Mouse (Mus musculus): ENCODE results near the gene Ndufa11. TPM values are rescaled to one million over a fixed set of nuclear protein-coding genes. Genes with fewer than 3 reads are reported as not detected.

Ndufa11 gene
- polyA plus RNA-seq (2012; rRNA removed): 181 and 252 TPM in 2 replicates

GRCm38 (mm10) chr17:56717363-56718058 lies at the start of gene Ndufa11, which contains the start of gene Vmac:
Gene Ndufa11, plus strand, starts transcription at chr17:56717767.
Gene Vmac, minus strand, starts transcription at chr17:56718022.
- DNase-seq (ENCODE audit: low read depth in 1 of 2, low spot score in 2 of 2): peak; percentile 91 to 95
- Histone ChIP-seq H3K27ac (ENCODE audit: insufficient read depth, low read length) (peak within 1 kb of the TSS; percentile 94), H3K36me3 (ENCODE audit: control insufficient read depth, insufficient read depth, low read length) (peaks cover 5% of the 10 kb centered on the region), H3K4me1 (ENCODE audit: control insufficient read depth, insufficient read depth, insufficient read length) (peaks cover 10% of the 10 kb centered on the region), H3K27me3 (ENCODE audit: control insufficient read depth, insufficient read depth, low read length) (no peaks in the 10 kb centered on the region), H3K4me3 (ENCODE audit: extremely low read depth, insufficient read depth, insufficient read length) (peak within 1 kb of the TSS; percentile 97)
- TF ChIP-seq POLR2A (IDR thresholded peaks at IDR 0.05; ENCODE audit: low read depth, low read length): no peak; the same call in none of the 2 replicates
- TF ChIP-seq CTCF (IDR thresholded peaks at IDR 0.05; ENCODE audit: extremely low read depth, insufficient read depth, insufficient read length, insufficient replicate concordance): no peak
- WGBS: under 1% methylated on average over 59 of the region's 59 CpGs

- Histone ChIP-seq H3K4me3 (ENCODE audit: extremely low read depth, insufficient read depth, insufficient read length) (peak overlapping the region; percentile 53; the same call in 1 of the 2 replicates), H3K27me3 (ENCODE audit: control insufficient read depth, insufficient read depth, low read length) (no peaks in the 10 kb centered on the region), H3K27ac (ENCODE audit: insufficient read depth, low read length) (no peak overlapping the region), H3K4me1 (ENCODE audit: control insufficient read depth, insufficient read depth, insufficient read length) (peaks cover 6% of the 10 kb centered on the region; the same call in 1 of the 2 replicates), H3K36me3 (ENCODE audit: control insufficient read depth, insufficient read depth, low read length) (no peaks in the 10 kb centered on the region)
- DNase-seq (ENCODE audit: low read depth in 1 of 2, low spot score in 2 of 2): peak; percentile 48 to 74
- TF ChIP-seq CTCF (IDR thresholded peaks at IDR 0.05; ENCODE audit: extremely low read depth, insufficient read depth, insufficient read length, insufficient replicate concordance) (peak; percentile 87), POLR2A (IDR thresholded peaks at IDR 0.05; ENCODE audit: low read depth, low read length) (no peak)
- 5% methylated on average over 31 of the region's 31 CpGs for whole genome bisulfite sequencing
These were observed 49.0 kb upstream of the Ndufa11 start for GRCm38 (mm10) chr17:56668384-56669144.

- TF ChIP-seq CTCF (IDR thresholded peaks at IDR 0.05; ENCODE audit: extremely low read depth, insufficient read depth, insufficient read length, insufficient replicate concordance) (no peak), POLR2A (IDR thresholded peaks at IDR 0.05; ENCODE audit: low read depth, low read length) (no peak)
- no peak overlapping the region for H3K27ac ChIP-seq (ENCODE audit: insufficient read depth, low read length)
- 94% methylated on average over 8 of the region's 8 CpGs for WGBS
- H3K36me3 ChIP-seq (ENCODE audit: control insufficient read depth, insufficient read depth, low read length): no peaks in the 10 kb centered on the region
- no peaks in the 10 kb centered on the region for H3K27me3 ChIP-seq (ENCODE audit: control insufficient read depth, insufficient read depth, low read length)
- H3K4me3 ChIP-seq (ENCODE audit: extremely low read depth, insufficient read depth, insufficient read length): no peak overlapping the region
- no peak for DNase-seq (ENCODE audit: low read depth in 1 of 2, low spot score in 2 of 2)
- H3K4me1 ChIP-seq (ENCODE audit: control insufficient read depth, insufficient read depth, insufficient read length): peaks cover 6% of the 10 kb centered on the region
These were observed 47.8 kb upstream of the Ndufa11 start for GRCm38 (mm10) chr17:56669766-56670165.

- peaks cover 6% of the 10 kb centered on the region for H3K4me1 ChIP-seq (ENCODE audit: control insufficient read depth, insufficient read depth, insufficient read length)
- H3K27ac ChIP-seq (ENCODE audit: insufficient read depth, low read length): peak within 1 kb of the TSS; percentile 94
- under 1% methylated on average over 47 of the region's 66 CpGs for WGBS
- peak; percentile 64 for TF ChIP-seq POLR2A (IDR thresholded peaks at IDR 0.05; ENCODE audit: low read depth, low read length)
- no peak for TF ChIP-seq CTCF (IDR thresholded peaks at IDR 0.05; ENCODE audit: extremely low read depth, insufficient read depth, insufficient read length, insufficient replicate concordance)
- no peaks in the 10 kb centered on the region for H3K27me3 ChIP-seq (ENCODE audit: control insufficient read depth, insufficient read depth, low read length)
- H3K4me3 ChIP-seq (ENCODE audit: extremely low read depth, insufficient read depth, insufficient read length): peak within 1 kb of the TSS; percentile 82
- peak; percentile 99 for DNase-seq (ENCODE audit: low read depth in 1 of 2, low spot score in 2 of 2)
- H3K36me3 ChIP-seq (ENCODE audit: control insufficient read depth, insufficient read depth, low read length): peaks cover 3% of the 10 kb centered on the region
These were observed 44.5 kb upstream of the Ndufa11 start, which contains the start of gene Ranbp3 for GRCm38 (mm10) chr17:56672941-56673646. Gene Ranbp3, plus strand, starts transcription at chr17:56673294.

GRCm38 (mm10) chr17:56673647-56674416 lies 43.7 kb upstream of the Ndufa11 start:
- H3K27me3 ChIP-seq (ENCODE audit: control insufficient read depth, insufficient read depth, low read length): no peaks in the 10 kb centered on the region
- WGBS: 2% methylated on average over 26 of the region's 37 CpGs
- peaks cover 3% of the 10 kb centered on the region for H3K36me3 ChIP-seq (ENCODE audit: control insufficient read depth, insufficient read depth, low read length)
- TF ChIP-seq CTCF (IDR thresholded peaks at IDR 0.05; ENCODE audit: extremely low read depth, insufficient read depth, insufficient read length, insufficient replicate concordance): no peak
- TF ChIP-seq POLR2A (IDR thresholded peaks at IDR 0.05; ENCODE audit: low read depth, low read length): no peak
- peaks cover 3% of the 10 kb centered on the region; the same call in 1 of the 2 replicates for H3K4me1 ChIP-seq (ENCODE audit: control insufficient read depth, insufficient read depth, insufficient read length)
- DNase-seq (ENCODE audit: low read depth in 1 of 2, low spot score in 2 of 2): peak in 1 of 2 experiments; percentile 30
- peak overlapping the region; percentile 82 for H3K4me3 ChIP-seq (ENCODE audit: extremely low read depth, insufficient read depth, insufficient read length)
- peak overlapping the region; percentile 74 for H3K27ac ChIP-seq (ENCODE audit: insufficient read depth, low read length)

- Histone ChIP-seq H3K27ac (ENCODE audit: insufficient read depth, low read length) (no peak overlapping the region), H3K4me3 (ENCODE audit: extremely low read depth, insufficient read depth, insufficient read length) (no peak overlapping the region), H3K4me1 (ENCODE audit: control insufficient read depth, insufficient read depth, insufficient read length) (no peaks in the 10 kb centered on the region; the same call in 1 of the 2 replicates), H3K27me3 (ENCODE audit: control insufficient read depth, insufficient read depth, low read length) (no peaks in the 10 kb centered on the region), H3K36me3 (ENCODE audit: control insufficient read depth, insufficient read depth, low read length) (peaks cover 8% of the 10 kb centered on the region)
- WGBS: 85% methylated on average over 4 of the region's 4 CpGs
- no peak for DNase-seq (ENCODE audit: low read depth in 1 of 2, low spot score in 2 of 2)
- no peak for TF ChIP-seq POLR2A (IDR thresholded peaks at IDR 0.05; ENCODE audit: low read depth, low read length)
- no peak for TF ChIP-seq CTCF (IDR thresholded peaks at IDR 0.05; ENCODE audit: extremely low read depth, insufficient read depth, insufficient read length, insufficient replicate concordance)
These were observed 35.8 kb upstream of the Ndufa11 start for GRCm38 (mm10) chr17:56681791-56682190.
